Mouse (Mus musculus) hindbrain, embryonic 15.5 days (tissue): ENCODE results near the gene Morc3. TPM values are rescaled to one million over a fixed set of nuclear protein-coding genes. Genes with fewer than 3 reads are reported as not detected.

ENCODE experiments used
- ATAC-seq: fragments of 200-750 bp; cut with Nextera tagmentation; 2 replicates; pipeline ENCODE4 v1.8.0; 2017; ENCODE audit warnings: low read depth, moderate number of reproducible peaks, moderate TSS enrichment; ENCODE audit not compliant: low FRiP score
- H3K27ac ChIP-seq: fragments of 300-500 bp; sonication (generic); replicated peaks from 2 replicates; pipeline ENCODE4 v1.5.1; 2015; ENCODE audit warnings: mild to moderate bottlenecking, inconsistent platforms
- H3K27me3 ChIP-seq: fragments of 300-500 bp; sonication (generic); 2 replicates; pipeline ENCODE4 v1.6.1; 2015; ENCODE audit warnings: control low read depth, inconsistent platforms
- H3K36me3 ChIP-seq: fragments of 300-500 bp; sonication (generic); 2 replicates; pipeline ENCODE4 v1.6.1; 2015; ENCODE audit warnings: control low read depth, inconsistent platforms
- H3K4me1 ChIP-seq: fragments of 300-500 bp; sonication (generic); replicated peaks from 2 replicates; pipeline ENCODE4 v1.6.1; 2015; ENCODE audit warnings: control low read depth, inconsistent platforms
- H3K4me2 ChIP-seq: fragments of 300-500 bp; sonication (generic); 2 replicates; pipeline ENCODE4 v1.6.1; 2015; ENCODE audit warnings: moderate library complexity, mild to moderate bottlenecking, inconsistent platforms
- H3K4me3 ChIP-seq: fragments of 300-500 bp; sonication (generic); 2 replicates; pipeline ENCODE4 v1.5.1; 2015; ENCODE audit warnings: mild to moderate bottlenecking, inconsistent platforms
- H3K9ac ChIP-seq: fragments of 300-500 bp; sonication (generic); 2 replicates; pipeline ENCODE4 v1.6.1; 2015; ENCODE audit warnings: inconsistent platforms
- H3K9me3 ChIP-seq: fragments of 300-500 bp; sonication (generic); 2 replicates; pipeline ENCODE4 v1.6.1; 2016; ENCODE audit warnings: control low read depth, inconsistent platforms
- WGBS: fragments of 180-500 bp; shearing (Covaris S2); methylation state at CpG from one replicate; pipeline ENCODE4 v1.1.7; 2015; 5-methylcytosine and 5-hydroxymethylcytosine counted together
- polyA plus RNA-seq: library from polyadenylated mRNA; unstranded; fragments of >200 nt; fragmentation: Nextera tagmentation; extraction: Ambion mirVana; gene quantifications from 2 replicates; pipeline ENCODE4 v1.2.1, GENCODE M21; 2015

The Morc3 gene
- polyA plus RNA-seq, 1 experiment from 2014 or later: 29.4 TPM

GRCm38 (mm10) chr16:93839049-93839448, 7.1 kb downstream of the Morc3 start:
- no peaks in the 10 kb centered on the region for H3K27me3 ChIP-seq
- no peak overlapping the region for H3K4me3 ChIP-seq
- H3K4me2 ChIP-seq: no peak overlapping the region
- H3K36me3 ChIP-seq: no peaks in the 10 kb centered on the region
- H3K9me3 ChIP-seq: no peaks in the 10 kb centered on the region
- ATAC-seq: no peak
- H3K4me1 ChIP-seq: peaks cover 3% of the 10 kb centered on the region
- no peak overlapping the region for H3K27ac ChIP-seq
- no peak overlapping the region for H3K9ac ChIP-seq
- 100% methylated on average over 1 of the region's 1 CpGs for WGBS

- Histone ChIP-seq H3K9ac (no peak overlapping the region), H3K9me3 (no peaks in the 10 kb centered on the region), H3K4me2 (no peak overlapping the region), H3K27ac (no peak overlapping the region), H3K36me3 (peaks cover 72% of the 10 kb centered on the region), H3K27me3 (no peaks in the 10 kb centered on the region), H3K4me1 (no peaks in the 10 kb centered on the region), H3K4me3 (no peak overlapping the region)
- ATAC-seq: no peak
- 96% methylated on average over 3 of the region's 3 CpGs for WGBS
Measured at GRCm38 (mm10) chr16:93850527-93850926, 18.6 kb downstream of the Morc3 start.

- Histone ChIP-seq H3K9me3 (no peaks in the 10 kb centered on the region), H3K9ac (no peak overlapping the region), H3K4me2 (no peak overlapping the region), H3K27me3 (no peaks in the 10 kb centered on the region), H3K4me3 (no peak overlapping the region), H3K27ac (no peak overlapping the region), H3K4me1 (no peaks in the 10 kb centered on the region), H3K36me3 (peaks cover 57% of the 10 kb centered on the region)
- no peak for ATAC-seq
- WGBS: 94% methylated on average over 4 of the region's 4 CpGs
Measured at GRCm38 (mm10) chr16:93859967-93860366, 28.0 kb downstream of the Morc3 start.

GRCm38 (mm10) chr16:93860686-93861085, 28.8 kb downstream of the Morc3 start:
- Histone ChIP-seq H3K27ac (no peak overlapping the region), H3K36me3 (peaks cover 59% of the 10 kb centered on the region)
- no peak for ATAC-seq

GRCm38 (mm10) chr16:93874841-93875240, 42.9 kb downstream of the Morc3 start:
- H3K4me3 ChIP-seq: no peak overlapping the region
- no peak overlapping the region for H3K9ac ChIP-seq
- no peaks in the 10 kb centered on the region for H3K4me1 ChIP-seq
- peaks cover 65% of the 10 kb centered on the region for H3K36me3 ChIP-seq
- H3K9me3 ChIP-seq: no peaks in the 10 kb centered on the region
- no peak for ATAC-seq
- H3K27me3 ChIP-seq: no peaks in the 10 kb centered on the region
- no peak overlapping the region for H3K27ac ChIP-seq
- WGBS: 95% methylated on average over 13 of the region's 13 CpGs
- no peak overlapping the region for H3K4me2 ChIP-seq

More at GRCm38 (mm10) chr16:93860686-93861085, 28.8 kb downstream of the Morc3 start:
- Histone ChIP-seq H3K4me1 (no peaks in the 10 kb centered on the region), H3K9me3 (no peaks in the 10 kb centered on the region), H3K27me3 (no peaks in the 10 kb centered on the region), H3K9ac (no peak overlapping the region), H3K4me2 (no peak overlapping the region), H3K4me3 (no peak overlapping the region)

- H3K36me3 ChIP-seq: peaks cover 37% of the 10 kb centered on the region
- H3K4me1 ChIP-seq: no peaks in the 10 kb centered on the region
- no peak overlapping the region for H3K27ac ChIP-seq
Measured at GRCm38 (mm10) chr16:93877612-93878380, 45.9 kb downstream of the Morc3 start.

GRCm38 (mm10) chr16:93883423-93884085, 51.6 kb downstream of the Morc3 start, which contains the start of gene Chaf1b:
Gene Chaf1b (plus strand): TSS chr16:93883901.
- Histone ChIP-seq H3K9me3 (no peaks in the 10 kb centered on the region), H3K4me3 (peak within 1 kb of the TSS; percentile 68), H3K9ac (peak within 1 kb of the TSS; percentile 50), H3K4me1 (peaks cover 16% of the 10 kb centered on the region), H3K4me2 (peak within 1 kb of the TSS; percentile 93), H3K36me3 (no peaks in the 10 kb centered on the region), H3K27me3 (no peaks in the 10 kb centered on the region), H3K27ac (peak within 1 kb of the TSS; percentile 35; the same call in 1 of the 2 replicates)
- under 1% methylated on average over 53 of the region's 54 CpGs for whole genome bisulfite sequencing
- peak; percentile 95 for ATAC-seq

More at GRCm38 (mm10) chr16:93877612-93878380, 45.9 kb downstream of the Morc3 start:
- Histone ChIP-seq H3K4me2 (no peak overlapping the region), H3K9me3 (no peaks in the 10 kb centered on the region), H3K27me3 (no peaks in the 10 kb centered on the region), H3K9ac (no peak overlapping the region), H3K4me3 (no peak overlapping the region)
- no peak for ATAC-seq
- WGBS: 96% methylated on average over 6 of the region's 6 CpGs

- peak overlapping the region; percentile 93 for H3K4me2 ChIP-seq
- H3K9me3 ChIP-seq: no peaks in the 10 kb centered on the region
- H3K36me3 ChIP-seq: no peaks in the 10 kb centered on the region
- peak overlapping the region; percentile 68 for H3K4me3 ChIP-seq
- no peak overlapping the region for H3K27ac ChIP-seq
- peaks cover 16% of the 10 kb centered on the region for H3K4me1 ChIP-seq
- H3K27me3 ChIP-seq: no peaks in the 10 kb centered on the region
- H3K9ac ChIP-seq: peak overlapping the region; percentile 50
- ATAC-seq: no peak; the same call in 1 of the 2 replicates
- WGBS: under 1% methylated on average over 42 of the region's 43 CpGs
Measured at GRCm38 (mm10) chr16:93884086-93884721, 52.3 kb downstream of the Morc3 start.

- ATAC-seq: no peak
- Histone ChIP-seq H3K9ac (peak overlapping the region; percentile 50; the same call in 1 of the 2 replicates), H3K9me3 (no peaks in the 10 kb centered on the region), H3K4me1 (peaks cover 16% of the 10 kb centered on the region), H3K27ac (no peak overlapping the region), H3K4me2 (peak overlapping the region; percentile 93), H3K4me3 (peak overlapping the region; percentile 68), H3K27me3 (no peaks in the 10 kb centered on the region), H3K36me3 (peaks cover 2% of the 10 kb centered on the region; the same call in 1 of the 2 replicates)
- 48% methylated on average over 5 of the region's 5 CpGs for WGBS
Measured at GRCm38 (mm10) chr16:93884722-93885113, 52.8 kb downstream of the Morc3 start.

GRCm38 (mm10) chr16:93888481-93888880, 56.6 kb downstream of the Morc3 start:
- no peak overlapping the region for H3K4me3 ChIP-seq
- no peak for ATAC-seq
- 92% methylated on average over 6 of the region's 6 CpGs for WGBS

GRCm38 (mm10) chr16:93890948-93891604, 59.2 kb downstream of the Morc3 start:
- H3K4me3 ChIP-seq: no peak overlapping the region
- no peak for ATAC-seq
- no peaks in the 10 kb centered on the region for H3K27me3 ChIP-seq
- H3K4me1 ChIP-seq: no peaks in the 10 kb centered on the region
- no peaks in the 10 kb centered on the region for H3K9me3 ChIP-seq
- WGBS: 91% methylated on average over 12 of the region's 12 CpGs
- peaks cover 2% of the 10 kb centered on the region; the same call in 1 of the 2 replicates for H3K36me3 ChIP-seq
- H3K27ac ChIP-seq: no peak overlapping the region
- no peak overlapping the region for H3K9ac ChIP-seq
- no peak overlapping the region for H3K4me2 ChIP-seq

More at GRCm38 (mm10) chr16:93888481-93888880, 56.6 kb downstream of the Morc3 start:
- H3K4me1 ChIP-seq: peaks cover 12% of the 10 kb centered on the region
- no peak overlapping the region for H3K4me2 ChIP-seq
- H3K9me3 ChIP-seq: no peaks in the 10 kb centered on the region
- H3K27me3 ChIP-seq: no peaks in the 10 kb centered on the region
- H3K9ac ChIP-seq: no peak overlapping the region
- H3K27ac ChIP-seq: no peak overlapping the region
- H3K36me3 ChIP-seq: peaks cover 2% of the 10 kb centered on the region; the same call in 1 of the 2 replicates
